Mouse (Mus musculus) brain, embryonic 18.5 days (tissue): ENCODE measurements around the gene Cdrt4.

Experiments
- DNase-seq: peaks from one replicate; pipeline ENCODE4 v3.0.0-alpha.2; 2012; ENCODE audit warnings: low read depth, low spot score

The Cdrt4 gene

DNA sequence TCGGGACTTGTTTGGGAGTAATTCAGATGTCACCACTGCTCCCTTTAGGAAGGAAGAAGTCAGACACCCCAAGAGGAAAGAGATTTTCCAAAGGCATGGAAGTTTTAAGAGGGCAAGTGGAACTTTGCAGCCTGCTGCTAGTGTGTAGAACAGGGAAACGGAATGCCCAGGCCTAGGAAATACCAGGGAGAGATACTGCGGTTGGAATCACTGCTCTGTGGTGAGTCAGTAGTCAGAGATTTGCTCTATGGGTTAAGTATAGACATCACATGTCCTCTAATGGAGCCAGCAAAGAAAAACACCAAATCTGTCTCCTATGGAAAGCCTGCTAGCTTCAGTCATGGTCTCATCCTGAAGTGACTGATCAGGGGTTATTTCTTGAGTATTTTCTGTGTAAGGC lies 10.8 kb upstream of the Cdrt4 start:
- no peak for DNase-seq

DNA sequence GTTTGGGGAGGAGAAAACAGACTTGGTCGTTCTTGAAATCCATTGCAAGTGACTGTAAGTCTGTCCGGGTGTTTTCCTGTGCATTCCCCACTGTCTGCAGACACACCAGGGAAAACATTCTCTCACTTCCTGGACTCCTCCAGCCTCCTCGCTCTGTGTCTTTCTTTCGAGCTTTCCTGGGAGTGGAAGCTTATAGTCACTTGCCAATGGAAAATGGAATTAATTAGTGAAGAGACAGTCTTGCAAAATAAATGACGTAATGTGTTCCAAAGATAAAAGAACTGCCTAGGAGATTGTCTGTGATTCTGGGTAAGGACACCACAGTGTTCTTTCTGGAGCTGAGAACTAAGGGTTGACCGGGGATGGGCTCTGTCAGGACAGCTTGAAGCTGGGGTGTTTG lies 7.5 kb upstream of the Cdrt4 start:
- no peak for DNase-seq

DNA sequence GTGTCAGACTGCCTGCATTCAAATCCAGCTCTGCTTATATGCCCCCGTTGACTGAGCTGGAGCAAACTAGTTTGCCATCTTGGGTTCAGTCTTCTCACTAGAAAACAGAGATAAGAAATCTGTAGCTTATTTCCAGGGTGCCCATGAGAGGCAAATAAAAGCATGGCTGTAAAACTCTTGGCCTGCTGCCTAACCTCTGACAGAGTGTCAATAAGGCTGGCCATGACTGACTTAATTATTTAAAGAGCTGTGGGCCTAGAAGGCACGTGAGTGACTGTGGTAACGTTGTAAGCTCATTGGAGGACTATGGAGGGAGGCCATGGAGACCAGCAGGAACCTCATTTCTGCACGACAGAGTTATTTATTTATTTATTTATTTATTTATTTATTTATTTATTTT lies 5.5 kb upstream of the Cdrt4 start:
- no peak for DNase-seq

DNA sequence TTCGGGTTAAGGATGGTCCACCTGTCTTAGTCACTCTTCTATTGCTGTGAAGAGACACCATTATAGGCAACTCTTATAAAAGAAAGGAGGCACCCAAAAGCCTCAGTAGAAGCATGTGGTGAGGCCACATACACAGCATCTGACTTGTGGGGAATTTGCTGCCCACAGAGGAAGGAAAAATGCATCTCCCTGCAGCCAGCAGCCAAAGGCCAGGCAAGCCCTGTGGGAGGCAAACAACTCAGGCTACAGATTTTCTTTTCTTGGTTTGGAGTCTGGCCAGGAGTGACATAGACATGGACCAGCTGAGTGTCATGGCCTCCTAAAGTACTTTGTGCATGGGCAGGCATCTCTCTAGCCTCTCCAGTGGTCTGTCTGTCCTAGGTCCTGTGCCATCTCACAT lies 1.4 kb upstream of the Cdrt4 start:
- DNase-seq, result no peak

DNA sequence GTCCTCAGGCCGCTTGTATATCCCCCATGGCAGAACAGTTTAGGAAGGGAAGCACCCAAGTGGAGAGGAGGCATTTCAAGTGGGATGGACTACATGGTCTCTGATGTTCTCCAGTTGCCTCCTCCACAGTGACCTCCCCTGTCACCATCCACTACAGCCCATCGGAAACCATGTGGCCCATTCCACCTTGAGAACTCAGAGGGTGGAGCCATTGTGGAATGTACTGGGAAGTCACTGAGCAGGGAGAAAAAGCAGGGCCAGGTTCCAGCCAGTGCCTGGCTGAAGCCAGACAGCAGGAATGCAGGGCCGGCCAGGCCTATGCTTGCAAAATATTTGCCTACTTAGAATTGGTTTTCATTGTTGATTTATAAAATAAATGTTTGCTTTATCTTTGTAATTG lies 3.8 kb downstream of the Cdrt4 start:
- no peak for DNase-seq

DNA sequence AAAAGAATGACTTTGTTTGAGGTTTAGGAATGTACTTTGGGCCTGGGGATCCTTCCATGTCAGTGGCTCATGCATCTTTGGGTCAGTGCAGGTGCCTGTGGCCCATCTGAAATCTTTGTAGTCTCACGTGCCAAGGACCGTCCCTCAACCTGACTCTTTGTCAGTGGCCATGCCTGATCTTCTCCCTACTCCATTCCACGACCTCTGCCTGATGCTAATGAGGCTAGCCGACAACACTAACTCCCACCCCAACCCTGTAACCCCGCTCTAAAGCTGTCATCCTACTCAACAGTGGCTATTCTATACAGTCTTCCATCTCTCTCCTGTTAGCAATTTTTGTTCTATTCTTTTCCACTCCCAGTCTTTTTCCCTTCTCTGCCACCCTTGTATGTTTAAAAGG lies 4.2 kb downstream of the Cdrt4 start:
- no peak for DNase-seq

DNA sequence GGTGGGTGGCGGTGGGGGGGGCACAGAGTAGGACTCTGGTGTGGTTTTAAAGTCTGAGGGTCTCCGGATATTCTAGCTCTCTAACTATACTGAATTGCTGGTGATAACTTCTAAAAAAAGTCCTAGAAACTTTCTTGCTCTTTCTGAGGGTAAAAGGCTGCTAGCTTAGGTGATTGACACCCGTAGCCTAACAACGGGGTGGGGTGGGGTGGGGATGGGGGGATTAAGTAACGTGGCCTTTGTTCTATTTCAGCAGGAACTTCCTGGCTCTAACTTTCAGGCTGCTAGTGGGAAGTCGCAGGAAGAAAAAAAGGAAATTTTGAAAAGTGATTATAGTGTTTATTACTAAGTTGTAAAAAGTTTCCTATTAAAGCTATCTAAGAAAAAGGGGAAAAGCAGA lies 4.8 kb downstream of the Cdrt4 start:
- no peak for DNase-seq

DNA sequence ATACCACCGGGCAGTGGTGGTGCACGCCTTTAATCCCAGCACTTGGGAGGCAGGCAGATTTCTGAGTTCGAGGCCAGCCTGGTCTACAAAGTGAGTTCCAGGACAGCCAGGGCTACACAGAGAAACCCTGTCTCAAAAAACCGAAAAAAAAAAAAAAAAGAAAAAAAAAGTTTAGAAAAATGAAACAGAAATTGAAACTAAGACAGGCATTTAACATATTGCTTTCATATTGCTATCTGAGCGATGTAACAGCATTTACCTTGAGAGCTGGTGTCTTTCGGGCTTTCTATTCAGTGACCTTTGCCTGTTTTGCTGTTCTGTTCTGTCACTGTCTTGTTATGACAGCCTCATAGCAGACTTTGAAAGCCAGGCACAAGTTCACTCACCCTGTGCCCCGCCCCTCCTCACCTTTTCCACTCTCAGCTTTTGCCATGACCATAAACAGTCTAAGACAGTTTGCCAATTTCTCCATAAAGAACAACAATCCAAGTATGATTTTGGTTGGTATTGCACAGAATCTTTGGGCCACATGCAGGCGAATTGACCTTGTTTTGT lies 6.7 kb downstream of the Cdrt4 start:
- no peak for DNase-seq

DNA sequence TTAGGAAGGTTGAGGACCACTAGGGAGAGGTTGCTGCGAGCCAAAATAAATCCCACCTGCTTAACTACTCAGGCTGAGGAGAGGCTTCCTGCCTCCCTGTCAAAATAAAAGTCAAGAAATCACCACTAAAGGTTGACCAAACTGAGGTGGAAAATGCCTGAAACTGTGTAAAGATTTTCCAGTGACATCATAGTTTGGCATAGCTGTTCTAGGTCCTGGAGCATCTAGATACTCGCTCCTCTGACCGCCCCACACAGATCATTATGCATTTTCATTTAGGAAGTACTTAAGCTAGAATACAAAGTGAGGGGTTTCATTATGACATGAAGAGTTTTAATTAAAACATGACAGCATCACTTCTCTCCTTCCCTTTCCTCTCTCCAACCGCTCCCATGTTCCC lies 12.3 kb downstream of the Cdrt4 start:
- DNase-seq, result no peak

DNA sequence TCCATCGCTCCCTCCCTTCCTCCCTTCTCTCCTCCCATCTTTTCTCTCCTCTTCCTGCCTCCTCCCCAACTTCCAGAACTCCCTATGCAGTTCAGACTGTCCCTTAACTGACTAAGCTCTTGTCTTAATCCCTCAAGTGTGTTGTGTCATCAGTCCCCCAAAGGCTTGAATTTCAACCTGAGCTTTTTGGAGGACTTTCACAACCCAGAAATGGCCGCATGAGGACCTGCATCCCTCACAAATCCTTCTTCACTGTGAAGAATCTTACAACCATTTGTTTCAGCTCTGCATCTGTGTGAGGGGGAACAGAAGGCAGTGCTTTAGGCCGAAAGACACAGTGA lies 15.4 kb downstream of the Cdrt4 start:
- DNase-seq, result no peak

DNA sequence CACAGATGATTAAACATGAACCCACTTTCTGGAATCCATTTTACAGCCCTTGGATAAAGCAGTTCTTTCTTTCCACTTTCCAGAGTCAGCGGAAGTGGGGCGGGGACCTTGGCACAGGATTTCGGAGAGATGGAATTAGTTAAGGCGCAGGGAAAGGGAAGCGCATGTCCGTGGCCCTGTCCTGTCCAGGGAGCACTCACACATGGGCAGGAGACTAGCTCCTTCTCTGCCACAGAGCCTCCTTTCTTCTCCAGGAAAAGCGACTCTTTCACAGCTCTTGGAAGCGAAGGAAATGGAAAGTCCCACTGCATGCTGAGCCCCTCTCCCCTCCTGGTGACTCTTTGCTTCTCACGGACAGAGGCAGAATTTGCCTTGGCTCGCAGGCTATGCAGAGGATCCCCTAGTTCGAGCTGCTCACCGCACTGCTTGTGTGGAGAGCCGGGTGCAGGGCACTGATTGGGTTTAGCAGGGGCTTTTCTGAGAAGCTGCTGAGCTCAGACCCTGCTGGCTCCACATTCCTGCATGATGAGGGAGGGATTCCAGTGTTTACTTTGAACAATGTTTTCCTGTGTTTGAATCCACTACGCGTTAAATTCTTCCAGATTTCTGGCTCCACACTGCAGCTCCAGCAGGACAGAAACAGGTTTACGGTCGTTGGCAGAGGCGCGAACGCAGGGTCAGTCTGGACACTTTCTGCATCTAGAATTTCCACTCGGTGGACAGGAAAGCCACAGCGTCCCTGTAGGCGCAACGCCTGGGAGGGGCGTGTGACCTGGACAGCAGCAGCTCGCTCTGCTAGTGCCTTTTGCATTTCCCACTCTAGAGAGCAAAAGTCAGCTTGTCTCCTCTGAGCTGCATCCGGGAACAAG lies 16.0 kb downstream of the Cdrt4 start:
- peak; percentile 34 for DNase-seq

DNA sequence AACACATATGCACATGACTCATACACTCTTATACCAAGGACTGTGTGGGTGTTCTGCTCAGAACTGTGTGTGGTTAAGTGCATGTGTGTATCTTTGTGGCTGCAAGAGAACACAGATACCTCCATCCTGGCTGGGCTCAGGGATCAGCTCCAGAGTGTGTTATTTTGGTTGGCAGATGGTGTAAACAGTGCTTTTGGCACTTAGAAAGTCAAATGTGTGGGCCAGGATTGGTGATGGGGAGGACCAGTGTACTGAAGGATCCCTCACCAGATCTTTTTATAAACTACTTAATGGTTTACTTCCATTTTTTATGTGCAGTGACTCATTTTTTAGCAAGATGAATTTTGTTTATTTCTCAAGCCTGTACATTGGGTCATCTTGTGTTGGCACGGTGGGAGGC lies 26.2 kb downstream of the Cdrt4 start:
- no peak for DNase-seq

DNA sequence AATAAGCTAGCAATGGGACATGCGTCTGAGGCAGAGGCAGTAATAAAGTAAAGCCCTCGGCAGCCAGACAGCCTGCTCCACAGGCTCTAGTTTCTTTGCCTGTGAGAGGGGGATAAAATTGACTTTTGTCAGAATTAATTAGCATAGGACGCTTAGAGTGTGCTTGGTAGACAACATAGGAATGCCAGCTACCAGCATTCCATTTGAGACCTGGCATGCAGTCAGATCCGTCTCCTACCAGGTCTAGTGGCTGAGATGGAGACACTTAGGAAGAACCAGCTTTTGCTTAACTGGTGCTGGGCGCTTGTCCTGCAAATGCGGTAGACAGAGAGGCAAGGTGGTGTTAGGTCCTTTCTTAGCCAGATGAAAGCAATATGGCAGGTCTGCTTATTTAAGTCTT lies 27.9 kb downstream of the Cdrt4 start:
- no peak for DNase-seq

DNA sequence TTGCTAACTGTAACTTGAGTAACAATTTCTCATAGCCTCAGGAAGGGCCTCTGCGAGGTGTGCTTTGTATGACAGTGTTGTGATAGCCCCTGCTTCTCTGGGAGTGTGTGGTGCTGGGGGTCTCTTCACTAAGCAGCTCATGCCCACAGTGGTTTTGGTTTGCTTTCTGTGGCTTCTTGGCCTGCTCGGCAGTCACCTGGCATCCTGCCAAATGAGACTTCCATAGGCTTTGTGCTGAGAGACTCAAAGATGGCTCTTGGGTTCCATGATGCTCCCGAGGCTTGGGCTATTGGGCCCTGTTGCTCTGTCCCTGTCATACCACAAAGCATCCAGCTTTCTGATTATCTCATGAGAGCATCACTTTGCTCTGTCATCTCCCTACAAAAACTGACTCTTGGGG lies 30.7 kb downstream of the Cdrt4 start:
- no peak for DNase-seq

DNA sequence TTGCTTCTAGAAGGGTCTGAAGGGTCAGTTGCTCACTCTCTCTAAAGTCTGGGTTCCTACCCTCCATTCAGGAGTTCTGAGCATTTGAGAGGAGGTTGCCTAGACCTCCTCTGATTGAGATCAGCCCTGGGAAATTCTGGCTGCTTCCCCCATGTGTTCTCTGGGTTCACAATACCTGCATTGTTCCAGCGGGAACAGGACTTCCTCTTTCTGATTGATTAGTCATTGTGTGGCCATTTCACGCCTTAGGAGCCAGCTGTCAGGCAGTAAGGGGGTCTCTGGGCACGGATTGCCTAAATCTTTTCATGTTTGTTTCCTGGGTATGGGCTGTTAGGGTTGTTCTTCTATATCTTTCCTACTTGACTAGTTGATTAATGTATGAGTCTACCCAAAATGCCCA lies 32.8 kb downstream of the Cdrt4 start:
- no peak for DNase-seq

DNA sequence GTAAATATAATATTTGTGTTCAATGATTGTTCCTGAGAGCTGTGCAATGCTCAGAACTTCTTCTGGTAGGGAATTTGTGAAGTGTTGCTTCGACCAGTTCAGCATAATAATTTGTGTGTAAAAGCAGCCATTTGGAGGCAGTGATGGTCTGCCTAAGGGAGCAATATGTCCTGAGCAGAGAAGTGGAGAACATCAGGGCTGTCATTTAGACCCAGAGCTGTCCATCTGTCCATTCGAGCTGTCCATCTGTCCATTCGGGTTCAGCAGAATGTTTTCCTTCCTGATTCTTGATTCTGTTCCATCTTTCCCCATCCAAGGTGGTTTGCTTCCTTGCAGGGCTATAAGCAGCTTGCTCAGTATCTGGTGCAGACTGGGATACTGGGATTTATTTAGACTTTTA lies 33.4 kb downstream of the Cdrt4 start:
- DNase-seq, result no peak

DNA sequence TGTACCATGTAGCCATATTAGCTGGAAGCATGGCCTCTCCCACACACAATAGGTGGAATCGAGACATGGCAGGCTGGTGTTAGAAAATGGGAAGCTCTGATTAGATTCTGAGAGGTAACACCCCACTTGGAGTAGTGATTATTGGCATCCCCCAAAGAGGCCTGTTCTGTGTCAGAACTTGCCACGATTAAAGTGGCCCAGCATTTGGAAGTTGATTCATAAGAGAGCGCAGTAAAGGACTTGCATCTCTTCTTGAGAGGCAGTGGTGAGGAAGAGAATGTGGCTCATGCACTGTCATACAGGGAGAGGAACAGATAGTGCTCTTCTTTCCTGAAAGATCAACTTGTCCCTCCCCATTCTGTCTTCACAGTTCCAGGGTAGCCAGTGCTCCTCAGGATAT lies 34.1 kb downstream of the Cdrt4 start:
- no peak for DNase-seq

DNA sequence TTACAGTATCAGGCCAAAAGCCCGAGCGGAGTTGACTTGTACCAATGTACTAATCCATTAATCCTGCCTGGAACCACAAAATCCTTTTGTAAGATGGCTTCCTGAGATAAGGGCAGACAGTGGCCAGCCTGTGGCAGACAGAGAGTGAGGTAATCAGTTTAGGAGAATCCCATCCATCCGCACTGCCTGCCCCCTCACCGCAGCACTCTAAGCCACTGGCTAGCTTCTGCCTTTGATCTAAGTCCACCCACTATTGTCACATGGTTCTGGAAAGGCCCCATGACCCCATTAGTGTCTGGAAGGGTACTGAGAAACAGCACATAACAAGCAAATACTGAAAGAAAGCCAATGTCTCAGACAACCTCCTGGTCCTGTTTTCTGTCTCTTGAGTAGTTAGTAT lies 35.6 kb downstream of the Cdrt4 start:
- DNase-seq, result no peak

DNA sequence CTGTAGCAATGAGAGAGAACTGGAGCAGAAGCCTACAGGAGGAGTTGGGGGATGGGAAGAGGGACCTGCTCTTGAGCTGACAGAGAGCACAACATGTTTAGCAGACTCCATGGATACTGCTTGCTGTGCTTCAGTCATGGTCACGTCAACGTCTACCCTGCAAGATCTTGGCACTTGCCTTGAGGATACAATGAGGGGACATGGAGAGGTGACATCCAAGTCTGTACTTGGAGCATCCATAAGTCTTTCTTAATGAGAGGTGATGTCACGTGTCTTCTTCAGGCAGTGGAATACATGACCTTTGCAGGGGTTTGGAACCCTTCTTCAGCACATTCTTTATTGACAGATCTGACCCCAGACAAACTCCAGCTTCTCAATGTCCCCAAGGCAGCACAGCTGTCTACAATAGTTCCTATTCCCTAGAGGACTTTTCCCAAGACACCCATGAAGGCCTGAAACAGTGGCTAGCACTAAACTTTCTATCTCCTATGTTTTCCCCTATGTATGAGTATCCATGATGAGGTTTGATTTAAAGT lies 39.2 kb downstream of the Cdrt4 start:
- no peak for DNase-seq

DNA sequence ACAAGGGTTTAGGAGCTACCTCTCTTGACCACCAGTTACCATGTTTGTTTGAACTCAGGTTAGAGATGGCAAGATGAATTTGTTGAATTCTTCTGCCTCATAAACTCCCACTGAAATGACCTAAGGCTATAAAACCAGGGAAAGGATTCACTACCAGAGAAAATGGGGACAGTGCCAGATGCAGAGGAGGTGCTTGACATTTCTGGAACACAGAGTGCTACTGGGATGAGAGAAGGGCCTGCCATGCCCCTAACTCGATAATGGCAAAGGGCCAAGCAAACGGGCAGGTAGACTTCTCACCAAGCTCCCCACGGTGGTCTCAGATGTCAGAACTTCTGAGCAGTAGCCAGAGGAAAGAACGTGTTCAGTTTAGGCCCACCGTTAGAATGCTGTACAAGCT lies 39.8 kb downstream of the Cdrt4 start:
- DNase-seq, result no peak

DNA sequence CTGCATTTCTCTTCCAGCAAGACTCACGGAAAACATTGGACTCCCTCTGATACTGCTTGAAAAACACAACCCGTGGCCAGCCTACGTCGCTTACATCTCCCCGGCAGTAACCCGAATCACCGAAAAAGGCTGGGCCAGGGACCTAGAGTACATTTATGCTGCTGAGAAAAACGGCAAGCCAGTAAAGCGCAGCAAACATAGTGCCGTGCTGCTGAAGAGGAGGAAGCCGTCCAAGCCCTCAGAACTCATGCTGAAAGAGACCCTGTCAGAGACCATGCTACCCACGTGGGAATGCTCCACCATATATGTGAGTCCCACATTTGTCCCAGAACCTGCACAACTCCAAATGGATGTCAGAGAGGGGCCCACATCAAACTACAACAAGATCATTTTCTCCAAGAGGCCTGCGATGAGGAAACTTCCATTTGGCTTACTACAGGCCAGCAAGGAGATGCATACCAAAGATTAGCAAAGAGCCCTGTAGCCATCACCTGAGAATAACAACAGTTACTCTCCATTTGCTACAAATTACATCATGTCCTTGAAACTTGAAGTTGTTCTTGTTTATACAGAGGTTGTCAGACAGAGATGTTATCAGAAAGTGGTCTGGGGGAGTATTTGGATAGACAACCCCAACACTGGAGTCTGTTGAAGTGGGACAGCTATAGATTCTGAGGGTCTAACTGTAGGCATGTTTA lies 41.7 kb downstream of the Cdrt4 start:
- DNase-seq, result no peak

DNA sequence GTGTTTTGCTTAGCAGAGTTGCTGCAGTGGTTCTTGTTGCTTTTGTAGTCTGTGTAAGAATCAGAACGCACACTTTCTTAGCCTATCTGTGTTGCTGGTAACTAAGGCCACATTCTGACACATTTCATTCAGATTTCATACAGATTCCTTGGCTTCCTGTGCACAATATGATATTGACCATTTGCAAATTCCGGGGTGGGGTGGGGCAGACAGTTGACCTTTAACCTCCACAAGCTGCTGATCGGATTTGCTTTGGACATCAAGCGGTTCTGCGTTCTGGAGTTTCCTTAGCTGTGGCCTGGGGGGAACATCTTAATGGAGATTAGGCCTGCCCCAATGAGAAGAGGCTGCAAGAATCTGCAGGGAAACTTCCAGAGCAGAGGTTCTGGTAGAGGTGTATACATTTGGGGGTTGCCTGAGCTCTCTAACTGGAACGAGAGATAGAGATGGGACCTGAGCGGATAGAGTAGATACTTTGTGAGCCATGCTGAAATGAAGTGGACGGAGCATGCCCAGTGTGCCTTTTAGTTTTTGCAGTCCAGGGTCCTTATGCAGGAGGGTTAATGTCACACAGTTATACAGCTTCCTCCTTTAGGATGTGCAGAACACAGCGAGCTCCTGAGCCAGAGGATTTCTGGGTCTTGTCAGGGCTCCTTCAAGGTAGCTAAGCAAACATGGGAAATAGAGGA lies 44.2 kb downstream of the Cdrt4 start:
- DNase-seq, result no peak
